Comparison of ENCODE assay signal across 21 mouse cellular contexts in the genomic region with DNA sequence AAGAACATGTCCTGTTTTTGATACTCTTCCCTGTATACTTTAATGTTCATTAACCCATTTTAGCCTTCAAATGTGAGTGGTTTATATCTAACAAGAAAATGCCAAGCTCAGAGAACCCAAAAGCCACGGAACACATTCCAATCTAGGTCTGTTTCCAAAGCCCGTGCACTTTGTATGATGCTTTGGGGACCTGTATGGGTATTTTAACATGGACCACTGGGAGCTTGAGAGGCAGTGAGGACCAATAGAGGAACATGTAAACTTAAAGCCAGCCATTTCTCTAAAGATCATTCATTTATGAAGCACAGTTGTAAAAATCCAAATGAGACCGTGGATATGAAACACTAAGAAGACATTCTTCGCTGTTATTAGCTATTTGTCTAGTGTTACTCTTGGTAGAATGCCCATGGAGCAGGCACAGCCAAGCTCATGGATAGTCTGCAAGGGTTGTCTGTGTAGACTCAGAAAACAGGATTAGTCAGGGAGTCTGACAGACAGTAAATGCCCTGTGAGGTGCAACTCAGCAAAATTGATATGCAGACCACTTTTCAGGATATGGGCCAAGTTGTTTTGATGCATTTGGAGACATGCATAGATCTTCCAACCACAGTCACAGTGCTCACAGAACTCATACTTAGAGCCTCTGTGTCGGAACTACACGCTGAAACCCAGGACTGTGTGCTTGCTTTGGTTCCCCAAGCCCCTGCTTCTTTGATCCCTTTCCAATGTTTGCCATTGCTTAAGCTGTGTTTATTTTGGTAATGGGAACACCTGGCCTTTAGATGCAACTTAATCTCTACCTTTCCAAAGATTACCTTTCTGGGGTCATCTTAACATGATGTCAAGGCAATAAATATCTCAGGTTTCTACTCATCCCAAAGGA.
DNase-seq lines count a peak whose midpoint lies in the region; ATAC-seq lines count a peak whose summit lies in the region.
"Had no signal": no experiment of that assay in that cellular context is flagged by ENCODE, and none has a peak within 500 bp of the region (broad histone marks: within the 10 kb centered on the region; RNA-seq: fewer than 3 reads in every experiment).

No protein-coding gene starts in this region.

- H3K4me3 ChIP-seq in heart, embryonic 13.5 days = no peak overlapping the region
- no peak overlapping the region for H3K4me3 ChIP-seq in liver, embryonic 16.5 days (ENCODE audit: low read depth, low read length)
- H3K4me3 ChIP-seq in liver, embryonic 12.5 days = no peak overlapping the region
- no peak overlapping the region for H3K4me3 ChIP-seq in embryonic facial prominence, embryonic 15.5 days (replicated peaks)
- H3K4me3 ChIP-seq in limb, embryonic 15.5 days = no peak overlapping the region
- H3K4me3 ChIP-seq: embryonic facial prominence, embryonic 13.5 days; forebrain, embryonic 12.5 days; heart, embryonic 12.5 days; hindbrain, embryonic 12.5 days had no signal

- H3K4me2 ChIP-seq in heart, embryonic 13.5 days = no peak overlapping the region
- H3K4me2 ChIP-seq in liver, embryonic 16.5 days (ENCODE audit: low read depth, low read length) = no peak overlapping the region
- H3K4me2 ChIP-seq in liver, embryonic 12.5 days = no peak overlapping the region
- H3K4me2 ChIP-seq in embryonic facial prominence, embryonic 15.5 days (replicated peaks) = no peak overlapping the region
- no peak overlapping the region for H3K4me2 ChIP-seq in limb, embryonic 15.5 days
- H3K4me2 ChIP-seq: embryonic facial prominence, embryonic 13.5 days; forebrain, embryonic 12.5 days; heart, embryonic 12.5 days; hindbrain, embryonic 12.5 days had no signal

- H3K27me3 ChIP-seq in heart, embryonic 13.5 days (replicated peaks) = no peaks in the 10 kb centered on the region
- no peaks in the 10 kb centered on the region for H3K27me3 ChIP-seq in liver, embryonic 16.5 days (ENCODE audit: control insufficient read depth, insufficient read depth, low read depth, low read length)
- H3K27me3 ChIP-seq in liver, embryonic 12.5 days (replicated peaks) = no peaks in the 10 kb centered on the region
- H3K27me3 ChIP-seq in embryonic facial prominence, embryonic 15.5 days = no peaks in the 10 kb centered on the region
- H3K27me3 ChIP-seq in limb, embryonic 15.5 days = no peaks in the 10 kb centered on the region
- H3K27me3 ChIP-seq: CH12.LX; embryonic facial prominence, embryonic 13.5 days; forebrain, embryonic 12.5 days; heart, embryonic 12.5 days; hindbrain, embryonic 12.5 days had no signal

- 0 out of 2 replicates have a peak overlapping the region, but pooled peaks have one; percentile 25 for H3K27ac ChIP-seq in heart, embryonic 13.5 days (replicated peaks)
- H3K27ac ChIP-seq in liver, embryonic 16.5 days (ENCODE audit: low read length) = no peak overlapping the region
- no peak overlapping the region for H3K27ac ChIP-seq in liver, embryonic 12.5 days
- no peak overlapping the region for H3K27ac ChIP-seq in embryonic facial prominence, embryonic 15.5 days (replicated peaks)
- H3K27ac ChIP-seq in limb, embryonic 15.5 days = 0 out of 2 replicates have a peak overlapping the region, but pooled peaks have one; percentile 9
- H3K27ac ChIP-seq: embryonic facial prominence, embryonic 13.5 days; forebrain, embryonic 12.5 days; hindbrain, embryonic 12.5 days had no signal

- 84% methylated on average over 6 of the region's 6 CpGs for WGBS in heart, embryonic 13.5 days
- 79% methylated on average over 6 of the region's 6 CpGs for WGBS in liver, embryonic 16.5 days (ENCODE audit: insufficient replicate concordance)
- WGBS in liver, embryonic 12.5 days (ENCODE audit: insufficient replicate concordance) = 81% methylated on average over 6 of the region's 6 CpGs
- 65% methylated on average over 6 of the region's 6 CpGs for WGBS in embryonic facial prominence, embryonic 15.5 days
- 50% methylated on average over 6 of the region's 6 CpGs for WGBS in limb, embryonic 15.5 days

- H3K36me3 ChIP-seq in heart, embryonic 13.5 days = no peaks in the 10 kb centered on the region
- no peaks in the 10 kb centered on the region for H3K36me3 ChIP-seq in liver, embryonic 16.5 days (ENCODE audit: control insufficient read depth, insufficient read depth)
- H3K36me3 ChIP-seq in liver, embryonic 12.5 days = peaks cover 20% of the 10 kb centered on the region
- no peaks in the 10 kb centered on the region for H3K36me3 ChIP-seq in embryonic facial prominence, embryonic 15.5 days
- no peaks in the 10 kb centered on the region for H3K36me3 ChIP-seq in limb, embryonic 15.5 days
- H3K36me3 ChIP-seq: embryonic facial prominence, embryonic 13.5 days; forebrain, embryonic 12.5 days; heart, embryonic 12.5 days; hindbrain, embryonic 12.5 days had no signal

- intact Hi-C loops in heart, postnatal 25 days (cut with DNase I) = no loop called here

- no peak for DNase-seq in heart, postnatal 25 days (ENCODE audit: low spot score)
- DNase-seq in urinary bladder, postnatal 36 days (ENCODE audit: low spot score in 2 of 2) = no peak
- DNase-seq: adrenal gland, adult 8-10 months; cerebellum, adult 11 months; cerebellum, adult 8-10 months; cerebellum, postnatal 25 days; gastrocnemius, postnatal 25 days; heart, postnatal 4 days had no signal

- H3K4me1 ChIP-seq in heart, embryonic 13.5 days = peaks cover 36% of the 10 kb centered on the region
- no peaks in the 10 kb centered on the region for H3K4me1 ChIP-seq in liver, embryonic 16.5 days (ENCODE audit: control insufficient read depth, low read depth, low read length)
- peaks cover 15% of the 10 kb centered on the region for H3K4me1 ChIP-seq in liver, embryonic 12.5 days
- H3K4me1 ChIP-seq in embryonic facial prominence, embryonic 15.5 days = no peaks in the 10 kb centered on the region
- peaks cover 9% of the 10 kb centered on the region; the same call in 1 of the 2 replicates for H3K4me1 ChIP-seq in limb, embryonic 15.5 days
- H3K4me1 ChIP-seq: forebrain, embryonic 12.5 days; hindbrain, embryonic 12.5 days had no signal

- no peaks in the 10 kb centered on the region for H3K9me3 ChIP-seq in heart, embryonic 13.5 days
- H3K9me3 ChIP-seq in liver, embryonic 16.5 days (replicated peaks; ENCODE audit: control insufficient read depth, low read length) = no peaks in the 10 kb centered on the region
- H3K9me3 ChIP-seq in liver, embryonic 12.5 days (replicated peaks) = no peaks in the 10 kb centered on the region
- no peaks in the 10 kb centered on the region for H3K9me3 ChIP-seq in embryonic facial prominence, embryonic 15.5 days (replicated peaks)
- no peaks in the 10 kb centered on the region for H3K9me3 ChIP-seq in limb, embryonic 15.5 days
- H3K9me3 ChIP-seq: embryonic facial prominence, embryonic 13.5 days; forebrain, embryonic 12.5 days; heart, embryonic 12.5 days; hindbrain, embryonic 12.5 days had no signal

- no peak overlapping the region for H3K9ac ChIP-seq in heart, embryonic 13.5 days
- no peak overlapping the region for H3K9ac ChIP-seq in liver, embryonic 16.5 days (ENCODE audit: low read depth, low read length)
- no peak overlapping the region for H3K9ac ChIP-seq in liver, embryonic 12.5 days
- H3K9ac ChIP-seq in embryonic facial prominence, embryonic 15.5 days = no peak overlapping the region
- no peak overlapping the region for H3K9ac ChIP-seq in limb, embryonic 15.5 days
- H3K9ac ChIP-seq: embryonic facial prominence, embryonic 13.5 days; forebrain, embryonic 12.5 days; heart, embryonic 12.5 days; hindbrain, embryonic 12.5 days had no signal

- ATAC-seq in heart, embryonic 13.5 days (ENCODE audit: extremely low read depth, insufficient number of reproducible peaks, low FRiP score, low TSS enrichment) = no peak
- ATAC-seq in liver, embryonic 16.5 days (ENCODE audit: low read depth) = peak; percentile 51
- ATAC-seq in liver, embryonic 12.5 days = no peak
- peak; percentile 51; the same call in 1 of the 2 replicates for ATAC-seq in embryonic facial prominence, embryonic 15.5 days (ENCODE audit: insufficient number of reproducible peaks, low FRiP score, low TSS enrichment, low read depth)
- no peak for ATAC-seq in limb, embryonic 15.5 days (ENCODE audit: insufficient number of reproducible peaks, low FRiP score, low TSS enrichment, low read depth)
- ATAC-seq: forebrain, embryonic 16.5 days; hindbrain, embryonic 16.5 days; inflammation-experienced regulatory T-cells, adult 6 months had no signal

Comparison
In these comparisons a context has a peak if more than half of its experiments do, and no peak if none do; other contexts are left out.
1. ATAC-seq: peak in liver, embryonic 16.5 days (single experiment) and embryonic facial prominence, embryonic 15.5 days (single experiment); none in heart, embryonic 13.5 days (single experiment), liver, embryonic 12.5 days (single experiment) and limb, embryonic 15.5 days (single experiment).
2. H3K27ac ChIP-seq: peak in heart, embryonic 13.5 days (single experiment) and limb, embryonic 15.5 days (single experiment); none in liver, embryonic 16.5 days (single experiment), liver, embryonic 12.5 days (single experiment) and embryonic facial prominence, embryonic 15.5 days (single experiment).